Mouse (Mus musculus) olfactory bulb, adult 2 months (tissue): Measurements from ENCODE around the gene Arhgap28. TPM values are rescaled to one million over a fixed set of nuclear protein-coding genes. Genes with fewer than 3 reads are reported as not detected.

Source experiments
- H3K27ac ChIP-seq: fragments of 200-500 bp; 2 replicates; pipeline ENCODE4 v1.5.1; 2012; ENCODE audit warnings: low read depth, low read length; ENCODE audit not compliant: insufficient read depth
- H3K4me1 ChIP-seq: fragments of 200-500 bp; 2 replicates; pipeline ENCODE4 v1.6.1; 2012; ENCODE audit warnings: low read length; ENCODE audit not compliant: control insufficient read depth, insufficient read depth
- H3K4me3 ChIP-seq: fragments of 200-500 bp; 2 replicates; pipeline ENCODE4 v1.5.1; 2012; ENCODE audit warnings: mild to moderate bottlenecking, low read depth, low read length, moderate library complexity; ENCODE audit not compliant: insufficient read depth
- CTCF ChIP-seq: fragments of 200-500 bp; IDR thresholded peaks from 2 replicates; pipeline ENCODE4 v1.5.1; 2012; ENCODE audit warnings: low read depth, mild to moderate bottlenecking, low read length, moderate library complexity; ENCODE audit not compliant: insufficient read depth
- POLR2A ChIP-seq: fragments of 200-500 bp; IDR thresholded peaks from 2 replicates; pipeline ENCODE4 v1.6.1; 2012; ENCODE audit warnings: mild to moderate bottlenecking, low read depth, low read length, moderate library complexity; ENCODE audit not compliant: insufficient read depth
- WGBS: fragments of 180-500 bp; shearing (Covaris S2); methylation state at CpG from one replicate; pipeline ENCODE4 v1.1.7; 2018; 5-methylcytosine and 5-hydroxymethylcytosine counted together
- polyA plus RNA-seq: library from polyadenylated mRNA; stranded (reverse); fragments of >200 nt; gene quantifications from 2 replicates; pipeline ENCODE4 v1.2.4, GENCODE M21; 2012; ENCODE audit warnings: low replicate concordance; ENCODE audit not compliant: missing spikeins, insufficient read depth, insufficient read length

Gene Arhgap28
- polyA plus RNA-seq, 1 experiment: not detected

- WGBS: 80% methylated on average over 11 of the region's 11 CpGs
- no peak overlapping the region for H3K27ac ChIP-seq
These were observed 53.3 kb downstream of the Arhgap28 start for GRCm38 (mm10) chr17:67950523-67951213.

DNA sequence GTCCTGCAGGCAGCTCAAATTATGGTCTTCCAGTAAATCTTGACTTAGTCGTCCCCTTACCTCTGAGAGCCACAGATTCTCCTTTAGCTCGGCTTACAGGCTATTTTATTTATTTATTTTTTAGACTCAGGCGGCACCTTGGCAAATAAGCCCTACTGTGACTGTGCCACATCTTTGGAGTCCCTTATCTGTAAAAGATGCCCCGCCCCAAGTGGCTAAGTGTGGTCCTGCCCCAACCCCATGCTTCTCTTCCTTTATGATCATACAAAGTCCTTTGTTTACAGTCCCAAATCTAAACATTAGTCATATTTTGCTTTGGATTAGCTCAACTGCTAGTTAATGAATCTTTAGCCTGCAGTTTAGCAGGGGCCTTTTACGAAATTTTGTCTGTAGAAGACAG is 55.3 kb downstream of the Arhgap28 start:
- Histone ChIP-seq H3K27ac (no peak overlapping the region), H3K4me3 (no peak overlapping the region), H3K4me1 (peaks cover 1% of the 10 kb centered on the region; the same call in 1 of the 2 replicates)
- WGBS: 90% methylated on average over 5 of the region's 5 CpGs
- no peak for TF ChIP-seq CTCF

More at GRCm38 (mm10) chr17:67950523-67951213, 53.3 kb downstream of the Arhgap28 start:
- TF ChIP-seq POLR2A: no peak
- TF ChIP-seq CTCF: no peak
- Histone ChIP-seq H3K4me1 (peaks cover 5% of the 10 kb centered on the region; the same call in 1 of the 2 replicates), H3K4me3 (no peak overlapping the region)

DNA sequence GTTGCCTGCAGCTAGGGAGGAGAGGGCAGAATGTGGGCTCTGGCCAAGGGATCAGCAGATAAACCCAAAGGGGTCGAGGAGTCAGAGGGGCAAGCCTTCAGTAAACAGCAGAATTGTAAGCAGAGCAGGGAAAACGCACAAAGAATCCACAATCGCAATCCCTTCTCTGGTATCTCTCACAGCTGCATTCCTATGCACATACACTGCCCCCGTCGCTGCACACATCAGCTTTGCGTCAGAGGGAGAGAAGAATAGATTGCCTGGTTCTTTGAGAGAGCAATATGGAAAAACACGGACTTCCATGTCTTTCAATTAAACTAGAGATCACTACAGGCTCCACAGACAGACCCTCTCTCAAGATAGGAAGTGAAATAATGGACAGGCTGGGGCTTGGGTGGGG is 58.5 kb downstream of the Arhgap28 start:
- no peak overlapping the region for H3K4me3 ChIP-seq
- no peak for TF ChIP-seq POLR2A
- TF ChIP-seq CTCF: no peak
- H3K4me1 ChIP-seq: no peaks in the 10 kb centered on the region
- no peak overlapping the region for H3K27ac ChIP-seq
- WGBS: 69% methylated on average over 7 of the region's 7 CpGs

- Histone ChIP-seq H3K4me3 (no peak overlapping the region), H3K4me1 (no peaks in the 10 kb centered on the region), H3K27ac (no peak overlapping the region)
- TF ChIP-seq POLR2A (no peak), CTCF (no peak)
- 60% methylated on average over 7 of the region's 7 CpGs for WGBS
These were observed 59.7 kb downstream of the Arhgap28 start for GRCm38 (mm10) chr17:67944256-67944655.

DNA sequence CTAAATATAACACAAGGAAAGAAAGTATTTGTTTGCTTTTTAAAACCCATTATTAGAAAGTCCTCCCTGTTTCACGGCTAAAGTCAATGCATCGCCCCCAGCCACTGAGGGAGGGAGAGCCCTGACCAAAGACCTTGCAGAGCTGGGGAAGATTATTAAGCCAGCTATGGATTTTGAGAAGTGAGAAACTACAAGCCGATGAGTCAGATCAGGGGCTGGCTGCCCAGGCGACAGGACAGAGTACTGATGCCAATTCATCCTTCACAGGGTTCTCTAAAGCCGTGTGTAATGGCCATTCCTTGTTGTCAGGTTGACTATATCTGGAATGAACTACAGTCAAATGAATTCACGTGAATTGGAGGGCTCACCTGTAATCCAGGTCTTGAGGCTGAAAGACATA is 62.9 kb downstream of the Arhgap28 start:
- H3K27ac ChIP-seq: no peak overlapping the region
- WGBS: 85% methylated on average over 6 of the region's 6 CpGs
- no peaks in the 10 kb centered on the region for H3K4me1 ChIP-seq
- no peak for TF ChIP-seq CTCF
- no peak for TF ChIP-seq POLR2A
- no peak overlapping the region for H3K4me3 ChIP-seq

- WGBS: 99% methylated on average over 3 of the region's 3 CpGs
- no peak overlapping the region for H3K27ac ChIP-seq
- TF ChIP-seq POLR2A (no peak), CTCF (no peak)
These were observed 66.9 kb downstream of the Arhgap28 start for GRCm38 (mm10) chr17:67937050-67937449.

GRCm38 (mm10) chr17:67935556-67935955 is 68.4 kb downstream of the Arhgap28 start:
- WGBS: 80% methylated on average over 4 of the region's 4 CpGs
- no peak overlapping the region for H3K4me3 ChIP-seq
- no peaks in the 10 kb centered on the region for H3K4me1 ChIP-seq
- H3K27ac ChIP-seq: no peak overlapping the region
- TF ChIP-seq CTCF (no peak), POLR2A (no peak)

More at GRCm38 (mm10) chr17:67937050-67937449, 66.9 kb downstream of the Arhgap28 start:
- Histone ChIP-seq H3K4me1 (no peaks in the 10 kb centered on the region), H3K4me3 (no peak overlapping the region)

DNA sequence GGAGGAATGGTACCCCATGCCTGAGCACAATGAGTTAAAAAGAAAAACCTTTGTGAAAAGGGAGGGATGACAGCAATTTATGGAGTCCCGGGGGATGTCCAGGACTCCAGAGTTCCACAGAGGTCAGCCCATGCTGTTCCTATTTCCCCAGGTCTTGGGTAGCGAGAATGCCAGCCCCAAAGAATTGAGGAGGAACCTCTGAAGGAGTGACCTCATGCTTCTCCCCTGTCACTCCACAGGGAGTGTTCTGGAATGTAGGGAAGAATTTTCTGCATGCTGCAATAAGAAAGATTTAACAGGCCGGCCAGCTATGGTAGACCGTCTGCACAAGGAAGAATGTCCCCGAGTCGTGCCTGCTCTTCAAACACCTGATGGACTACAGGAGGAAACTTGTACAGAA is 72.5 kb downstream of the Arhgap28 start:
- TF ChIP-seq CTCF (no peak), POLR2A (no peak)
- 83% methylated on average over 6 of the region's 6 CpGs for WGBS

GRCm38 (mm10) chr17:67930957-67931356 is 73.0 kb downstream of the Arhgap28 start:
- H3K4me3 ChIP-seq: no peak overlapping the region
- TF ChIP-seq POLR2A (no peak), CTCF (no peak)

More for the DNA sequence above, 72.5 kb downstream of the Arhgap28 start:
- Histone ChIP-seq H3K4me3 (no peak overlapping the region), H3K27ac (no peak overlapping the region), H3K4me1 (no peaks in the 10 kb centered on the region)

More at GRCm38 (mm10) chr17:67930957-67931356, 73.0 kb downstream of the Arhgap28 start:
- H3K27ac ChIP-seq: no peak overlapping the region
- WGBS: 87% methylated on average over 3 of the region's 3 CpGs
- H3K4me1 ChIP-seq: no peaks in the 10 kb centered on the region
